Mouse (Mus musculus) intestine, embryonic 15.5 days (tissue): ENCODE measurements at regions not wholly inside any gene's neighbourhood (a gene's known extent, or its start where the extent isn't known, plus 50 kb on each side); places are given as distances from the start of the nearest gene placed in this dataset.

Source experiments
- ATAC-seq: fragments of 200-750 bp; cut with Nextera tagmentation; 2 replicates; pipeline ENCODE4 v1.8.0; 2017; ENCODE audit warnings: moderate TSS enrichment, moderate library complexity
- H3K27ac ChIP-seq: fragments of 300-500 bp; sonication (generic); 2 replicates; pipeline ENCODE4 v1.5.1; 2015; ENCODE audit warnings: mild to moderate bottlenecking, inconsistent platforms
- H3K27me3 ChIP-seq: fragments of 300-500 bp; sonication (generic); replicated peaks from 2 replicates; pipeline ENCODE4 v1.6.1; 2015; ENCODE audit warnings: inconsistent platforms
- H3K36me3 ChIP-seq: fragments of 300-500 bp; sonication (generic); 2 replicates; pipeline ENCODE4 v1.6.1; 2015; ENCODE audit warnings: inconsistent platforms
- H3K4me1 ChIP-seq: fragments of 300-500 bp; sonication (generic); replicated peaks from 2 replicates; pipeline ENCODE4 v1.6.1; 2015; ENCODE audit warnings: inconsistent platforms
- H3K4me2 ChIP-seq: fragments of 300-500 bp; sonication (generic); replicated peaks from 2 replicates; pipeline ENCODE4 v1.6.1; 2015; ENCODE audit warnings: mild to moderate bottlenecking, inconsistent platforms
- H3K4me3 ChIP-seq: fragments of 300-500 bp; sonication (generic); replicated peaks from 2 replicates; pipeline ENCODE4 v1.5.1; 2015; ENCODE audit warnings: inconsistent platforms
- H3K9ac ChIP-seq: fragments of 300-500 bp; sonication (generic); 2 replicates; pipeline ENCODE4 v1.6.1; 2015; ENCODE audit warnings: inconsistent platforms
- H3K9me3 ChIP-seq: fragments of 300-500 bp; sonication (generic); 2 replicates; pipeline ENCODE4 v1.6.1; 2016; ENCODE audit warnings: inconsistent platforms
- whole genome bisulfite sequencing: fragments of 180-500 bp; shearing (Covaris S2); methylation state at CpG from one replicate; pipeline ENCODE4 v1.1.7; 2015; 5-methylcytosine and 5-hydroxymethylcytosine counted together

DNA sequence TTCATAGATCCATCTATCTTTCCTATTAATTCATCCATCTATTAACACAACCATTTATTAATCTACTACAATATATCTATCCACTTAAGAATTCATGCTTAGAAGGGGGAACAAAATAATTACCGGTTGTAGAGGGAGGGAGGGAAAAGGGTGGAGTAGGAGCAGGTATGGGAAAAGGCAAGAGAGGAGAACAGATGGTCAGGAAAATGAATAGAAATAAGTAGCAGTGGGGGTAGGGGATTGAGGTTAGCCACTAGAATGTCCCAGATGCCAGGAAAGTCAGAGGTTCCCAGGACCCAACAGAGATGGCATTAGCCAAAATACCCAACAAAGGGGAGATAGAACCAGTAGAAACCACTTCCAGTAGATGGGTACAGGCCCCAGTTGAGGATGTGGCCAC lies 164.5 kb upstream of the Crbn start:
- Histone ChIP-seq H3K27ac (no peak overlapping the region), H3K4me3 (no peak overlapping the region), H3K27me3 (no peaks in the 10 kb centered on the region), H3K36me3 (no peaks in the 10 kb centered on the region), H3K4me1 (no peaks in the 10 kb centered on the region), H3K4me2 (no peak overlapping the region), H3K9me3 (no peaks in the 10 kb centered on the region), H3K9ac (no peak overlapping the region)
- 74% methylated on average over 1 of the region's 1 CpGs for WGBS
- no peak for ATAC-seq

DNA sequence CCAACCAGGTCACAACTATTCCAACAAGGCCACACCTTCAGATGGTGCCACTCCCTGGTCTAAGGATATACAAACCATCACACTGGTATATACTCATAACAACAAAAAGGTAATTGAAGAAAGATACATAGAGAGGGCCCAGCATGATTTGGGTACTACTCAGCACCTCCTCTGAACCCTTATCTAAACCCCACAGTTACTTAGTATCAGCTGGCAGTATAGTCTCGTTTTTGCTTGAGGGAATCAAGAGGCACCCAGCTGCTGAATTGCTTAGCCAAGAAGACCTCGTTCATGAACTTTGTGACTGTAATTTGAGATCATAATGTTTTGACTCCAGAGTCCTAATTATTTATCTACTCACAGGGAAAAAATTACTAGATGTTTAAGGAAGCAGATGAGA lies 175.6 kb upstream of the Crbn start:
- no peaks in the 10 kb centered on the region for H3K36me3 ChIP-seq
- no peaks in the 10 kb centered on the region for H3K27me3 ChIP-seq
- no peak overlapping the region for H3K4me3 ChIP-seq
- no peak for ATAC-seq
- no peaks in the 10 kb centered on the region for H3K9me3 ChIP-seq
- H3K27ac ChIP-seq, result no peak overlapping the region
- no peak overlapping the region for H3K4me2 ChIP-seq
- H3K9ac ChIP-seq, result no peak overlapping the region
- WGBS, result 36% methylated on average over 2 of the region's 2 CpGs
- H3K4me1 ChIP-seq, result no peaks in the 10 kb centered on the region

DNA sequence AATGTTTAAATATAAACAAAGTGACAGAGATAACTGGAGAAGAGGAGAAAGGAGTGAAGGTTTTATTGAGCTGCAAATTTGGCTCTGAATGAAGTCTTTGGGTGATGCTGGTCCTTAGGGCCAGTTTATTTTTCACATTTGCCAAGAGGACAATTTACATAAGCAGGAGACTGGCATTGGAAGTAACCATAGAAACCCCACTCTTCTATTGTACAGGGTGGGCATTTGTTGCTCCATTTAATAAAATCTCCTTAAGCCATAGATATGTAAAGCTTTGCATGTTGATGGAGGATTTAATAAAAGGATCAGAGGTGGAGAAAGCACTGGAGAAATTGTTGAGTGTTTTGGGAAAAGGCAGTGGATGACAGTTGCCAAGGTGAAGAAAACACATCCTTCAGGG lies 178.8 kb upstream of the Crbn start:
- Histone ChIP-seq H3K9ac (no peak overlapping the region), H3K4me1 (no peaks in the 10 kb centered on the region), H3K4me3 (no peak overlapping the region), H3K36me3 (no peaks in the 10 kb centered on the region), H3K27ac (no peak overlapping the region), H3K4me2 (no peak overlapping the region), H3K27me3 (no peaks in the 10 kb centered on the region), H3K9me3 (no peaks in the 10 kb centered on the region)
- no peak for ATAC-seq

DNA sequence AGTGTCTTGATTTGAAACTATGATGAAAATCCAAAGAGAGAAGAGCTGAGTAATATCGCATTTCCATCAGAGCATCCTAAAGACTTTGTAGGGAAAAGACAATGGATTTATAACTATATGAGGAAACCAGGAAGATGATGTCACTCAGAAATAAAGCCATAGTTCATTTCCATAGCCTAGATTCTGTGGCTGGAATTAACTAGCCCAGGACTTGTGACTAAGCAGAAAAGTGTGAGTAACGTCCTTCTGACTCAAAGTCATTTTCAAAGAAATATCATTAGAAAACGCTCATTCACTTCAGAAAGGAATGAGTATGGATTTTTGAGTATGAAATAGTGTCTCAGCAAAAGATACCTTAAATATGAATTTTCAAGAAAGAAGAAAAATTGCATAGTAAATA lies 179.9 kb upstream of the Crbn start:
- no peak overlapping the region for H3K27ac ChIP-seq
- no peaks in the 10 kb centered on the region for H3K4me1 ChIP-seq
- no peaks in the 10 kb centered on the region for H3K36me3 ChIP-seq
- 85% methylated on average over 3 of the region's 3 CpGs for WGBS
- no peak for ATAC-seq
- no peaks in the 10 kb centered on the region for H3K27me3 ChIP-seq
- H3K9ac ChIP-seq, result no peak overlapping the region
- H3K9me3 ChIP-seq, result no peaks in the 10 kb centered on the region
- no peak overlapping the region for H3K4me2 ChIP-seq
- H3K4me3 ChIP-seq, result no peak overlapping the region

DNA sequence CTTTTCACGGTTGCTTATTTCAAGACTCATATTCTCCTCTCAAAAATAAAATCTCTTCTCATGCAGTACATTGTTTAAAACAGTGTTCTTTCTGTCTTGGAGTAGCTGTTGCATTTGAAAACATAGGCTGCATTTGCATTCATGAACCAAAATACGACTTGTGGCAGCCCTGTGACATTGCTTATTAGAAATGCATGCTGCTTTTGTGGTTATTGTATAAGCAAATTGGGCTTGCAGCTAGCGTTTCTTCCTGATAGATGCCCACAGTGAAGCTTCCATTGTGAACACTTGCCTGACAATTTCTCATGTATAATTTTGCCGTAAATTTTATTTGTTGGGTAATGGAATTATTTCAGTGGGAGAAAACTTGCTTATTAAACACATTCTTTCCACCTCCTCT lies 180.3 kb upstream of the Crbn start:
- 86% methylated on average over 4 of the region's 4 CpGs for WGBS
- Histone ChIP-seq H3K9me3 (no peaks in the 10 kb centered on the region), H3K9ac (no peak overlapping the region), H3K4me1 (no peaks in the 10 kb centered on the region), H3K27me3 (no peaks in the 10 kb centered on the region), H3K27ac (no peak overlapping the region), H3K4me2 (no peak overlapping the region), H3K36me3 (no peaks in the 10 kb centered on the region), H3K4me3 (no peak overlapping the region)
- ATAC-seq, result no peak

DNA sequence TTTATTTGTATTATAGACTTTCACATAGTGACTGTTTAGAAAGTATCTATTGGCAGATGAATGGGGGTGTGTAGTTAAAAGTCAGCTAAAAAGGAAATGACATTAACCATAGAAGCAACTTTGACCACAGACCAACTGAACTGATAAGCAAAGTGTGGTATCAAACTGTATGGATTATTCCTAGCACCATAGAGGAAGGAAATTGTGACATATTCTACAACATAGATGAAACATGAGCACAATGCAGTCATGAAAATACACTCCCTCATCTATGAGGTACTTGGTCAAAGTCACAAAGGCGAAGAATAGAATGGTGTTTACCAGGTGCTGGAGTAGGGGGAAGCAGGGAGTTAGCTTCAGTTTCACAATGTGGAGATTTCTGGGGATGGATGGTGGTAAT lies 181.4 kb upstream of the Crbn start:
- Histone ChIP-seq H3K4me2 (no peak overlapping the region), H3K27me3 (no peaks in the 10 kb centered on the region), H3K9ac (no peak overlapping the region), H3K4me3 (no peak overlapping the region), H3K27ac (no peak overlapping the region), H3K4me1 (no peaks in the 10 kb centered on the region), H3K9me3 (no peaks in the 10 kb centered on the region), H3K36me3 (no peaks in the 10 kb centered on the region)
- WGBS, result 84% methylated on average over 1 of the region's 1 CpGs
- no peak for ATAC-seq

DNA sequence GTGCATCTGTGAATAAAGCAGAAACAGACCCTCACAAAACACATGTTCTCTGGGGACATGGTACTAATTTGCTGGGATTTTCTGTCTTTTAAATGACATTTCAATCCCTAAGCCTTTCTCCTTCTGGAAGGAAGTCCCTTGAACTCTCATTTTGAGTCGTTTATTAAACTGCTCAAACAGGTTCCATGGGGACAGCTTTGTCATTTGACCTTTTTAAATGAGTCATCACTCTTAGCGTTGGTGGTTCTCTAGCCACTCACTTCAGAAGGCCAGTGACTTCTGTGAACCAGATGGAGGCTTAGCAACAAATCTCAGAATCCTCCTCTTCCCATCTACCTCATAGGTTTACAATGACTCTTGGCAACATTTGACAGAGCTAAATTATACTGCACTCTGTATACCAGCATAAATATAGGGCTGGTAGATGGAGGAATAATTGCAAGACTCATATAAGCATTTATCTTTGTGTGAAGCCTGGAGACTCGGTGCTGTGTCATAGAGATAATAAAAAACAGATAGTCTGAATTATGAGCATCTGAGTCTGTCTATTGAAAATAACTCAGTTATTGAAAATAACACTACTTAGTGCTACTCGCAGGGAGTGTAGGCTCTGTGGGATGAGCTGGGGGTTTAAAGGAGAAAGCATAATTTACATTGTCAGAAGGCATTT lies 185.4 kb upstream of the Crbn start:
- ATAC-seq, result no peak
- 35% methylated on average over 4 of the region's 4 CpGs for WGBS
- H3K4me3 ChIP-seq, result no peak overlapping the region
- H3K4me1 ChIP-seq, result no peaks in the 10 kb centered on the region
- no peaks in the 10 kb centered on the region for H3K9me3 ChIP-seq
- H3K4me2 ChIP-seq, result no peak overlapping the region
- H3K27ac ChIP-seq, result no peak overlapping the region
- H3K36me3 ChIP-seq, result no peaks in the 10 kb centered on the region
- no peaks in the 10 kb centered on the region for H3K27me3 ChIP-seq
- H3K9ac ChIP-seq, result no peak overlapping the region

DNA sequence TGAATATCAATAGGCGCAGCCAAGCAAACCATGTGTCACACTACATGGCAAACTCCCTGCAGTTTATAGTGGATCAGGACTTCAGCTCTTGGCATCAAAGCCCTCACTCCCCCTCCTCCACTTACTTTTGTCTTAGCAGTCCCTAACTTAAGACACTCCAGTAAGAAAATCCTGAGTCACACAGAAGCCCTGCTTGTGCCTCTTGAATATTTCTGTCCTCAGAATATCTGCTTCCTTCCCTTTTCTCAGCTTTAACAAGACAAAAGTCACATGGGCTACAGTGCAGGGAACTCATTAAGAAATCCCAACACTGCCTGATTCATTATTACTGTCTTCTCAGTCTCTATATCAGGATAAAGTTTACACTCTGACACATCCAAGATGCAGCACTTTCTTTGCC lies 191.7 kb upstream of the Crbn start:
- Histone ChIP-seq H3K36me3 (no peaks in the 10 kb centered on the region), H3K4me2 (no peak overlapping the region), H3K27ac (no peak overlapping the region), H3K4me1 (no peaks in the 10 kb centered on the region), H3K9me3 (no peaks in the 10 kb centered on the region), H3K9ac (no peak overlapping the region), H3K27me3 (no peaks in the 10 kb centered on the region), H3K4me3 (no peak overlapping the region)
- WGBS, result 94% methylated on average over 1 of the region's 1 CpGs
- ATAC-seq, result no peak

DNA sequence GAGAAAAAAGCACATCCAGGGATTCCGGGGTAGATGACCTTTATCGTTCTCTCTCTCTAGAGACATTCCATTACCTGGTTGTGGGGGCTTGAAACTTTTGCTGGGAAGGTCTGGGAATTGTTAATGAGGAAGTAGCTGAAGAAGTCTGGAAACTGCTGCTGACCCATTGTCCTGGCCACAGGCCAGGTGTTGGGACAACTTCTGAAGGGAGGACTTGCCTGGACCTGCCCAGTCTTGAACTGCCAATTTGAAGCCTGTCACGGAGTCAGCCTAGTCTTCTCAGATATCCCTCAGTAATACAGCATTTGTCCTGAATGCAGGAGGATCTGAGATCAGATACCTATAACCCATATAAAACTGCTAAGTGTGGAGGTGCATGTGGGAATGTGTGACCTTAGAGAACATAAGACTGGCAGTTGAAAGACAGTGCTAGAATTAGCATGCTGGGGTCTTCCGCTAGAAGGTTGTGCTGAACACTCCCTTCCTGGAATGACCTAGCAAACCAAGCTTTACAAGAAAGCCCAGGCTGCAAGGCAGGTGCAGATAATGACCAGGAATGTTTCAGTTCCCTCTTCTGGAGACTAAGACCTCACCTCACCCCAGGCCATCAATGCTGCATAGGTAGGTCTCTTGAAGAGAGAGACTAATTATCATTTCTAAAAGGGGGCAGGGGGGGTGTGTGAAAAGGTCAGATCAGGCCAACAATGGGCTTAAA lies 204.7 kb upstream of the Crbn start:
- Histone ChIP-seq H3K36me3 (no peaks in the 10 kb centered on the region), H3K4me3 (no peak overlapping the region), H3K4me1 (no peaks in the 10 kb centered on the region), H3K4me2 (no peak overlapping the region), H3K9ac (no peak overlapping the region), H3K9me3 (no peaks in the 10 kb centered on the region), H3K27ac (no peak overlapping the region), H3K27me3 (no peaks in the 10 kb centered on the region)
- ATAC-seq, result no peak
- 89% methylated on average over 4 of the region's 4 CpGs for WGBS

DNA sequence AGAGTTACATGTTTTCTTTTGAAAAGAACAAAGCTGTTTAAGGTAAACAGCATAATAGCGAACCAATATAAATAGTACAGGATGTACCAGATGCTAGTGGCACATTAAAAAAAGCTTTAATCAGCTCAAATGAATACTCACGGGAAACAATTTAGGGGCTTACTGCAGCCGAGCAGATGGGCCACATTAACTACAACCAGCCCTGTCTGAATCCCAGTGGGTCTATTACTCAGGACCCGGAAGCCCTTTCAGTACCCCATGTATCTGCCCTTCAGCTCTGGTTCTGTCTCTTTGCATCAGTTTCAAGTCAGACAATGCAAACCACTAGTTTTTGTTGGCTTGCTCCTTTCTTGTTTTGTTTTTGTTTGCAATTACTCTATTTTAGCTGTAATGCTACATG lies 210.9 kb upstream of the Crbn start:
- Histone ChIP-seq H3K4me1 (no peaks in the 10 kb centered on the region), H3K36me3 (no peaks in the 10 kb centered on the region), H3K4me2 (no peak overlapping the region), H3K9me3 (no peaks in the 10 kb centered on the region), H3K27me3 (no peaks in the 10 kb centered on the region), H3K9ac (no peak overlapping the region), H3K27ac (no peak overlapping the region), H3K4me3 (no peak overlapping the region)
- ATAC-seq, result no peak
- 77% methylated on average over 4 of the region's 4 CpGs for WGBS

DNA sequence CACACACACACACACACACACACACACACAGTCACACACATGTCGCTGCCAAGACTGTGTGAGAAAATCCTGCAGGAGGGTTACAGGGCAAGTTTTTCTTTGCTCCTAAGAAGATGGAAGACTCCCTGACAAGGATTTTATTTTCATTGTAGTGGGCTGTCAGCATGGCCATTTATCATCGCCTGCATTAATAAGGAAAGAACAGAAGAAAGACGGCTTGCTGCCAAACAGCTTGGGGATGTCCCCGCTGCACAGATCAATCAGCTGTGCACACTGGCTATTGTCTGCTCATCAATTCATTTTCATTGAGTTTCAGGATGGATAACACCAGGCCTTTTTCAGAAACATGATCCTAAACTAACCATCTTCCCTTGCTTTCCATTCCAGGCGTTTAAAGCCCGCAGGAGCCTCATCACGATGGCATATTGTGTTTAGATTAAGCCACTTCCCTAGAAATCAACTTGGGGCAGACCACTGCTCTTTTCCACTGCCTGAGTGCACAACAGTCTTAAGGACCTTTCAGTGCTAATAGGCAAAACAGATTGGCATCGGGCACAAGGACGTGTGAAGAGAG lies 213.1 kb upstream of the Crbn start:
- no peaks in the 10 kb centered on the region for H3K9me3 ChIP-seq
- H3K36me3 ChIP-seq, result no peaks in the 10 kb centered on the region
- no peaks in the 10 kb centered on the region for H3K4me1 ChIP-seq
- no peak overlapping the region for H3K4me2 ChIP-seq
- no peak overlapping the region for H3K9ac ChIP-seq
- 36% methylated on average over 9 of the region's 9 CpGs for WGBS
- no peak overlapping the region for H3K27ac ChIP-seq
- ATAC-seq, result no peak
- H3K4me3 ChIP-seq, result no peak overlapping the region
- H3K27me3 ChIP-seq, result no peaks in the 10 kb centered on the region

DNA sequence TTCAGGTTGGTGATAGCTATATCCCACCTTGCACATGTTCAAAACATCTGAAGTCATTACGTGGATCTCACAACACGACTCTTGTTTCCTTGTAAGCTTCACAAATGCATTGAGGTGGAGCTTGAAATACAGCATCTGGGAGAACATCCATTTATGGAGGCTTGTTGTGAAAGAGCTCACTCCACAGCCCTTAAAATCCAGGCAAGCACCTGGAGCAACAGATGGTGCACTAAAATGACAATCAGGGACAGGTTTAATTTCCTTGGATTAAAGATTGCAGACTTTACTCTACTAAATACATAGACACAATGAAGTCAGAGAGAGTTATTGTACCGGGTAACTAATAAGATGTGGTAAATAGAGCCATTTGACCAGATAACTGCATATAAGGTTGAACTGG lies 219.2 kb upstream of the Crbn start:
- 83% methylated on average over 3 of the region's 3 CpGs for WGBS
- Histone ChIP-seq H3K9me3 (no peaks in the 10 kb centered on the region), H3K4me3 (no peak overlapping the region), H3K27me3 (no peaks in the 10 kb centered on the region), H3K27ac (no peak overlapping the region), H3K4me2 (no peak overlapping the region), H3K9ac (no peak overlapping the region), H3K4me1 (no peaks in the 10 kb centered on the region), H3K36me3 (no peaks in the 10 kb centered on the region)
- ATAC-seq, result no peak

DNA sequence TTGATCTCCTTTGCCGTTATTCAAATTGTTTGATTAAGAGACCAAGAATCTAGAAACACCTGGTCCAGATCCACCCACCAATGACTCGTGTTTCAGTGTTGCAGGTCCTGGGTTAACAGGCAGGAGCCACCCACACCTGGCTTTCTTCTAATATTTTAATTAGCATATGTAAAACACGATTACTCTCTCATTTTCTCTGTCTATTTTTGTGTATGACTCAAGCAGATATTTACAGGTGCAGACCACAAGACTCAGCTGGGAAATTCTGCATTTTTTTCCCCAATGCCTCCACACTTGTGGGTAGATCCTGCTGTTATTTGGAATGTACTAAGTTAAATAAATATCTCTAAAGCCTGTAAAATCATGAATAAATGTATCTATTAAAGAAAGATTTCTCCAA lies 245.3 kb upstream of the Crbn start:
- H3K27me3 ChIP-seq, result no peaks in the 10 kb centered on the region
- no peak overlapping the region for H3K9ac ChIP-seq
- no peak overlapping the region for H3K27ac ChIP-seq
- no peaks in the 10 kb centered on the region for H3K9me3 ChIP-seq
- 54% methylated on average over 3 of the region's 3 CpGs for WGBS
- H3K4me1 ChIP-seq, result no peaks in the 10 kb centered on the region
- no peak overlapping the region for H3K4me3 ChIP-seq
- no peak for ATAC-seq
- H3K4me2 ChIP-seq, result no peak overlapping the region
- H3K36me3 ChIP-seq, result no peaks in the 10 kb centered on the region
